Mouse (Mus musculus): ENCODE measurements around the gene Best2. TPM values are rescaled to one million over a fixed set of nuclear protein-coding genes. Genes with fewer than 3 reads are reported as not detected.

The Best2 gene
- total RNA-seq (2023), result not detected in 2 replicates

GRCm38 (mm10) chr8:85014431-85014830 is at the start of gene Best2:
Gene Best2, minus strand, starts transcription at chr8:85014531.

GRCm38 (mm10) chr8:85059879-85060616 is 45.7 kb upstream of the Best2 start, which contains the start of gene Fbxw9:
Gene Fbxw9, plus strand, starts transcription at chr8:85060055.

GRCm38 (mm10) chr8:85036718-85037365 is 22.5 kb upstream of the Best2 start, which contains the start of gene Tnpo2:
Gene Tnpo2, plus strand, starts transcription at chr8:85036915.

DNA sequence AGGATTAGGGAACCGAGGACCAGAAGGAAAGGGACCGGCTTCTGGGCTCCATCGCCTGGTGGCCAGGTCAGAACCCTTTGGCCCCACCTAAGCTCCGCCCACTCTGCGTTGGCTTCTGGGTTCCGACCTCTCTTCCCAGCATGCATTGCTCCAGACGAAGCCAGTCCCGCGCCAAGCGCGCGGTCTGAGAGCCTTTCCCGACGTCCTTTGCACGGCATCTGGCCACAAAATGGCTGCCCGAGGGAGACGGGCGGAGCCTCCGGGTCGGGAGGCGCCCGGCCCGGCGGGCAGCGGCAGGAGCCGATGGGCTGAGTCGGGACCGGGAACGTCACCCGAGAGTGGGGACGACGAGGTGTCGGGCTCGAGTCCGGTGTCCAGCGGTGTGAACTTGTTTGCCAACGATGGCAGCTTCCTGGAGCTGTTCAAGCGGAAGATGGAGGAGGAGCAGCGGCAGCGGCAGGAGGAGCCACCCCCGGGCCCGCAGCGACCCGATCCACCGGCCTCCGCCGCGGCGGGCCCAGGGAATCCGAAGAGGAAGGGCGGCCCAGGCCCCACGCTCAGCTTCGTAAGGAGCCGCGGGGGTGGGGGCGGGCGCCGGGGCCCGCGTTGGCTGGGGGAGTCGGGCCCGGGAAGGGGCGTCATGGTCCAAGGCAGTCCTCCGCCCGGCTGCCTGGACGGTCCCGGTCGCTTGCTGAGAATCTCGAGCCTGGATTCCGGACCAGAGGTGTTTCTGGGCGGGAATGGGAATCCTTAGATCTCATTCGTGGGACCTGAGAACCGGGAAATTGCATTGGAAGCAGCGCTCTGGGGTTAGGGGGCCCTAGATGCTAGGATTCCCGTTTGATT is 12.6 kb upstream of the Best2 start, which contains the start of gene Trir:
Trir (plus strand) TSS at position 154 of the 846 bp plus-strand sequence.

GRCm38 (mm10) chr8:85025098-85025932 is 11.0 kb upstream of the Best2 start, which contains the start of gene Asna1:
Gene Asna1, minus strand, starts transcription at chr8:85025281.

GRCm38 (mm10) chr8:84990349-84990748 is 24.0 kb downstream of the Best2 start, which contains the start of gene Hook2:
Gene Hook2, plus strand, starts transcription at chr8:84990603.

GRCm38 (mm10) chr8:84978248-84978940 is 35.9 kb downstream of the Best2 start, which contains the start of gene Junb:
Gene Junb, minus strand, starts transcription at chr8:84978718.

GRCm38 (mm10) chr8:84969241-84970134 is 44.8 kb downstream of the Best2 start, which contains the start of the genes Gm49661, Prdx2 and Rnaseh2a:
Gene Gm49661, minus strand, starts transcription at chr8:84969433.
Gene Prdx2, plus strand, starts transcription at chr8:84969587.
Gene Rnaseh2a, minus strand, starts transcription at chr8:84969767.

Other genes starting within 250 kb of the Best2 start
- 11.2 and 14.3 TPM in 2 replicates for gene Nfix, start 214.2 kb downstream of the Best2 start, total RNA-seq (2023)
- gene Dand5, start 191.7 kb downstream of the Best2 start, total RNA-seq (2023), result 0.38 and 1.1 TPM in 2 replicates
- gene Gadd45gip1, start 183.0 kb downstream of the Best2 start, total RNA-seq (2023), result 4.2 and 5.3 TPM in 2 replicates
- 23.0 and 25.5 TPM in 2 replicates for gene Rad23a, start 173.9 kb downstream of the Best2 start, total RNA-seq (2023)
- 301 and 316 TPM in 2 replicates for gene Calr, start 167.6 kb downstream of the Best2 start, total RNA-seq (2023)
- gene Farsa, start 157.5 kb downstream of the Best2 start, total RNA-seq (2023), result 26.9 and 37.7 TPM in 2 replicates
- 7.3 and 11.1 TPM in 2 replicates for gene Syce2, start 142.4 kb downstream of the Best2 start, total RNA-seq (2023)
- gene Gcdh, start 120.6 kb downstream of the Best2 start, total RNA-seq (2023), result 5.3 and 5.7 TPM in 2 replicates
- 1.0 TPM in 1 of 2 replicates, not detected in the other for gene Klf1, start 112.6 kb downstream of the Best2 start, total RNA-seq (2023)
- gene Dnase2a, start 106.0 kb downstream of the Best2 start, total RNA-seq (2023), result 15.4 and 20.9 TPM in 2 replicates
- 0.09 and 0.70 TPM in 2 replicates for gene Mast1, start 77.2 kb downstream of the Best2 start, total RNA-seq (2023)
- not detected in 2 replicates for gene Rtbdn, start 67.5 kb downstream of the Best2 start, total RNA-seq (2023)
- gene Gm49661, start 45.1 kb downstream of the Best2 start, total RNA-seq (2023), result not detected in 2 replicates
- 32.5 and 39.5 TPM in 2 replicates for gene Prdx2, start 44.9 kb downstream of the Best2 start, total RNA-seq (2023)
- 19.9 and 24.8 TPM in 2 replicates for gene Rnaseh2a, start 44.8 kb downstream of the Best2 start, total RNA-seq (2023)
- 1,149 and 1,207 TPM in 2 replicates for gene Junb, start 35.8 kb downstream of the Best2 start, total RNA-seq (2023)
- 0.54 and 1.8 TPM in 2 replicates for gene Hook2, start 23.9 kb downstream of the Best2 start, total RNA-seq (2023)
- 53.9 and 55.6 TPM in 2 replicates for gene Asna1, start 10.8 kb upstream of the Best2 start, total RNA-seq (2023)
- 154 and 161 TPM in 2 replicates for gene Trir, start 12.3 kb upstream of the Best2 start, total RNA-seq (2023)
- 28.2 and 28.5 TPM in 2 replicates for gene Tnpo2, start 22.4 kb upstream of the Best2 start, total RNA-seq (2023)
- gene Fbxw9, start 45.5 kb upstream of the Best2 start, total RNA-seq (2023), result 4.7 and 10.4 TPM in 2 replicates
- not detected in 2 replicates for gene Gm5741, start 53.5 kb upstream of the Best2 start, total RNA-seq (2023)
- gene Dhps, start 57.2 kb upstream of the Best2 start, total RNA-seq (2023), result 37.9 and 52.8 TPM in 2 replicates
- gene Wdr83os, start 66.2 kb upstream of the Best2 start, total RNA-seq (2023), result 28.6 and 31.0 TPM in 2 replicates
- 8.1 and 13.9 TPM in 2 replicates for gene Wdr83, start 66.8 kb upstream of the Best2 start, total RNA-seq (2023)
- gene Man2b1, start 68.7 kb upstream of the Best2 start, total RNA-seq (2023), result 289 and 376 TPM in 2 replicates
- not detected in 2 replicates for gene Zfp791, start 108.6 kb upstream of the Best2 start, total RNA-seq (2023)
- not detected in 2 replicates for gene Cks1brt, start 137.4 kb upstream of the Best2 start, total RNA-seq (2023)
- not detected in 2 replicates for gene Olfr371, start 211.5 kb upstream of the Best2 start, total RNA-seq (2023)

Data from neutrophil, adult 65 days (primary cell).